22 mouse cellular contexts compared by ENCODE assay signal in genomic region chr11:35535027-35535426, GRCm38 (mm10).
A peak's percentile ranks its signal among the peaks of the same experiment; 100 is the strongest.
DNase-seq lines count a peak whose midpoint lies in the region; ATAC-seq and TF ChIP-seq lines count a peak whose summit lies in the region.
"Had no signal": no experiment of that assay in that cellular context is flagged by ENCODE, and none has a peak within 500 bp of the region (broad histone marks: within the 10 kb centered on the region; RNA-seq: fewer than 3 reads in every experiment).

No protein-coding gene starts in this region.

- H3K4me3 ChIP-seq in hindbrain, embryonic 10.5 days: no peak overlapping the region
- no peak overlapping the region for H3K4me3 ChIP-seq in hindbrain, embryonic 14.5 days (replicated peaks; ENCODE audit: low read length)
- H3K4me3 ChIP-seq in liver, embryonic 11.5 days (ENCODE audit: low read depth, low read length): no peak overlapping the region
- H3K4me3 ChIP-seq in liver, embryonic 12.5 days: no peak overlapping the region
- H3K4me3 ChIP-seq in liver, postnatal 0 days (ENCODE audit: low read depth, low read length): no peak overlapping the region
- H3K4me3 ChIP-seq in liver, embryonic 13.5 days (replicated peaks): no peak overlapping the region

- peak overlapping the region; percentile 13; the same call in 1 of the 2 replicates for H3K27ac ChIP-seq in hindbrain, embryonic 10.5 days
- no peak overlapping the region for H3K27ac ChIP-seq in hindbrain, embryonic 14.5 days
- H3K27ac ChIP-seq in liver, embryonic 11.5 days (ENCODE audit: low read depth, low read length): no peak overlapping the region
- H3K27ac ChIP-seq in liver, embryonic 12.5 days: no peak overlapping the region
- H3K27ac ChIP-seq in liver, postnatal 0 days (ENCODE audit: low read depth): no peak overlapping the region
- no peak overlapping the region for H3K27ac ChIP-seq in liver, embryonic 13.5 days

- TF ChIP-seq EP300 in liver, postnatal 0 days (IDR thresholded peaks at IDR 0.05; ENCODE audit: low read depth): no peak

- no peaks in the 10 kb centered on the region for H3K9me3 ChIP-seq in hindbrain, embryonic 10.5 days
- H3K9me3 ChIP-seq in hindbrain, embryonic 14.5 days (ENCODE audit: control insufficient read depth, low read length): no peaks in the 10 kb centered on the region
- H3K9me3 ChIP-seq in liver, embryonic 11.5 days (ENCODE audit: control insufficient read depth, low read length): no peaks in the 10 kb centered on the region
- H3K9me3 ChIP-seq in liver, embryonic 12.5 days (replicated peaks): no peaks in the 10 kb centered on the region
- H3K9me3 ChIP-seq in liver, postnatal 0 days (ENCODE audit: low read length): no peaks in the 10 kb centered on the region
- no peaks in the 10 kb centered on the region for H3K9me3 ChIP-seq in liver, embryonic 13.5 days (replicated peaks)

- H3K9ac ChIP-seq in hindbrain, embryonic 14.5 days: no peak overlapping the region
- no peak overlapping the region for H3K9ac ChIP-seq in liver, embryonic 11.5 days (ENCODE audit: low read depth, low read length)
- H3K9ac ChIP-seq in liver, embryonic 12.5 days: no peak overlapping the region
- no peak overlapping the region for H3K9ac ChIP-seq in liver, postnatal 0 days (replicated peaks)
- no peak overlapping the region for H3K9ac ChIP-seq in liver, embryonic 13.5 days

- 0 out of 2 replicates have a peak, but pooled peaks cover 5% of the 10 kb centered on the region for H3K27me3 ChIP-seq in hindbrain, embryonic 10.5 days (ENCODE audit: insufficient read depth, poor library complexity, severe bottlenecking)
- H3K27me3 ChIP-seq in hindbrain, embryonic 14.5 days (ENCODE audit: control insufficient read depth, insufficient read depth, low read length): no peaks in the 10 kb centered on the region
- no peaks in the 10 kb centered on the region for H3K27me3 ChIP-seq in liver, embryonic 11.5 days (replicated peaks; ENCODE audit: control insufficient read depth, insufficient read depth, low read length)
- H3K27me3 ChIP-seq in liver, embryonic 12.5 days (replicated peaks): no peaks in the 10 kb centered on the region; the same call in 1 of the 2 replicates
- no peaks in the 10 kb centered on the region for H3K27me3 ChIP-seq in liver, postnatal 0 days (ENCODE audit: insufficient read depth, low read length)
- H3K27me3 ChIP-seq in liver, embryonic 13.5 days: no peaks in the 10 kb centered on the region
- H3K27me3 ChIP-seq: CH12.LX had no signal

- peaks cover 79% of the 10 kb centered on the region for H3K4me1 ChIP-seq in hindbrain, embryonic 10.5 days (replicated peaks)
- peaks cover 12% of the 10 kb centered on the region; the same call in 1 of the 2 replicates for H3K4me1 ChIP-seq in hindbrain, embryonic 14.5 days (replicated peaks; ENCODE audit: control insufficient read depth, insufficient read depth, low read length)
- no peaks in the 10 kb centered on the region for H3K4me1 ChIP-seq in liver, embryonic 11.5 days (replicated peaks; ENCODE audit: control insufficient read depth, insufficient read depth, low read length)
- 0 out of 2 replicates have a peak, but pooled peaks cover 5% of the 10 kb centered on the region for H3K4me1 ChIP-seq in liver, embryonic 12.5 days
- H3K4me1 ChIP-seq in liver, postnatal 0 days (ENCODE audit: insufficient read depth): no peaks in the 10 kb centered on the region
- peaks cover 6% of the 10 kb centered on the region; the same call in 1 of the 2 replicates for H3K4me1 ChIP-seq in liver, embryonic 13.5 days (replicated peaks)

- ATAC-seq in hindbrain, embryonic 14.5 days (ENCODE audit: low FRiP score): no peak
- ATAC-seq in liver, embryonic 11.5 days (replicated peaks; ENCODE audit: low FRiP score): peak; percentile 79
- peak; percentile 46 for ATAC-seq in liver, embryonic 12.5 days
- ATAC-seq in liver, postnatal 0 days: no peak
- ATAC-seq in liver, embryonic 13.5 days (ENCODE audit: low read depth): peak; percentile 64
- ATAC-seq: activated CD4-positive, CD25-positive, alpha-beta regulatory T cell, adult 4 months; CD4-positive, CD25-positive, alpha-beta regulatory T cell, adult 4 months; Patski had no signal

- H3K36me3 ChIP-seq in hindbrain, embryonic 10.5 days: no peaks in the 10 kb centered on the region
- no peaks in the 10 kb centered on the region for H3K36me3 ChIP-seq in hindbrain, embryonic 14.5 days (replicated peaks; ENCODE audit: control insufficient read depth, insufficient read depth)
- H3K36me3 ChIP-seq in liver, embryonic 11.5 days (ENCODE audit: control insufficient read depth, insufficient read depth, low read length): no peaks in the 10 kb centered on the region
- H3K36me3 ChIP-seq in liver, embryonic 12.5 days: no peaks in the 10 kb centered on the region
- no peaks in the 10 kb centered on the region for H3K36me3 ChIP-seq in liver, postnatal 0 days (replicated peaks; ENCODE audit: insufficient read depth, low read length)
- H3K36me3 ChIP-seq in liver, embryonic 13.5 days: no peaks in the 10 kb centered on the region
- H3K36me3 ChIP-seq: G1E had no signal

- no peak overlapping the region for H3K4me2 ChIP-seq in hindbrain, embryonic 14.5 days (replicated peaks)
- H3K4me2 ChIP-seq in liver, embryonic 11.5 days: no peak overlapping the region
- H3K4me2 ChIP-seq in liver, embryonic 12.5 days: no peak overlapping the region
- no peak overlapping the region for H3K4me2 ChIP-seq in liver, postnatal 0 days (ENCODE audit: low read depth, low read length)
- no peak overlapping the region for H3K4me2 ChIP-seq in liver, embryonic 13.5 days

- 86% methylated on average over 6 of the region's 6 CpGs for WGBS in hindbrain, embryonic 10.5 days
- WGBS in hindbrain, embryonic 14.5 days: 82% methylated on average over 6 of the region's 6 CpGs
- 38% methylated on average over 6 of the region's 6 CpGs for WGBS in liver, embryonic 11.5 days
- WGBS in liver, embryonic 12.5 days (ENCODE audit: insufficient replicate concordance): 31% methylated on average over 6 of the region's 6 CpGs
- 59% methylated on average over 6 of the region's 6 CpGs for WGBS in liver, postnatal 0 days (ENCODE audit: insufficient replicate concordance)
- 36% methylated on average over 6 of the region's 6 CpGs for WGBS in liver, embryonic 13.5 days (ENCODE audit: insufficient replicate concordance)

- no peak for TF ChIP-seq CTCF in liver, postnatal 0 days (IDR thresholded peaks at IDR 0.05; ENCODE audit: low read depth)

- DNase-seq in hindbrain, embryonic 10.5 days (ENCODE audit: low spot score): no peak
- DNase-seq in hindbrain, embryonic 14.5 days (ENCODE audit: low spot score): no peak
- DNase-seq in liver, embryonic 11.5 days (ENCODE audit: low spot score): no peak
- no peak for DNase-seq in liver
- DNase-seq in liver, postnatal 0 days: no peak
- peak; percentile 1 for DNase-seq in liver, embryonic 13.5 days
- DNase-seq in gastrocnemius, adult 18-20 months (ENCODE audit: low spot score): no peak
- DNase-seq: adrenal gland, adult 2 months; adrenal gland, adult 8-10 months; adrenal gland, postnatal 10 days; adrenal gland, postnatal 14 days; adrenal gland, postnatal 25 days; adrenal gland, postnatal 36 days; B cell, adult 2 months; cerebellum, adult 11 months; cerebellum, adult 11-12 months had no signal

Comparison
In these comparisons a context has a peak if more than half of its experiments do, and no peak if none do; other contexts are left out.
1. ATAC-seq: peak in liver, embryonic 11.5 days (single experiment), liver, embryonic 12.5 days (single experiment) and liver, embryonic 13.5 days (single experiment); none in hindbrain, embryonic 14.5 days (single experiment) and liver, postnatal 0 days (single experiment).